Mouse (Mus musculus) ES-Bruce4 (cell line): ENCODE results near the gene Hist2h2bb. TPM values are rescaled to one million over a fixed set of nuclear protein-coding genes. Genes with fewer than 3 reads are reported as not detected.

Source experiments
- H3K27ac ChIP-seq: 2 replicates; pipeline ENCODE4 v1.5.1; 2012; ENCODE audit warnings: low read length, inconsistent platforms; ENCODE audit not compliant: insufficient read depth
- H3K27me3 ChIP-seq: 2 replicates; pipeline ENCODE4 v1.6.1; 2012; ENCODE audit warnings: mild to moderate bottlenecking, low read length, inconsistent platforms; ENCODE audit not compliant: control insufficient read depth, poor library complexity, insufficient read depth, severe bottlenecking
- H3K36me3 ChIP-seq: 2 replicates; pipeline ENCODE4 v1.6.1; 2012; ENCODE audit warnings: inconsistent platforms, mild to moderate bottlenecking, low read length, moderate library complexity; ENCODE audit not compliant: control insufficient read depth, poor library complexity, insufficient read depth, severe bottlenecking
- H3K4me1 ChIP-seq: one replicate; pipeline ENCODE4 v1.8.1; 2011; ENCODE audit warnings: low read length; ENCODE audit not compliant: control insufficient read depth, insufficient read depth
- H3K4me3 ChIP-seq: 2 replicates; pipeline ENCODE4 v1.5.1; 2011; ENCODE audit warnings: low read depth, mild to moderate bottlenecking, low read length
- H3K9ac ChIP-seq: 2 replicates; pipeline ENCODE4 v1.6.1; 2012; ENCODE audit warnings: low read depth, mild to moderate bottlenecking, inconsistent platforms; ENCODE audit not compliant: poor library complexity, severe bottlenecking
- H3K9me3 ChIP-seq: replicated peaks from 2 replicates; pipeline ENCODE4 v1.6.1; 2012; ENCODE audit warnings: mild to moderate bottlenecking, low read length, inconsistent platforms; ENCODE audit not compliant: control insufficient read depth, poor library complexity, insufficient read depth, severe bottlenecking
- CTCF ChIP-seq: IDR thresholded peaks from one replicate; pipeline ENCODE4 v1.8.1; 2011; ENCODE audit warnings: low read depth, low read length
- EP300 ChIP-seq: IDR thresholded peaks from 2 replicates; pipeline ENCODE4 v1.6.1; 2011; ENCODE audit warnings: low read depth, low read length; ENCODE audit not compliant: insufficient read depth
- POLR2A ChIP-seq: IDR thresholded peaks from one replicate; pipeline ENCODE4 v1.8.1; 2011; ENCODE audit warnings: low read length; ENCODE audit not compliant: insufficient read depth
- polyA plus RNA-seq: library from polyadenylated mRNA; stranded (reverse); fragments of >200 nt; gene quantifications from 2 replicates; pipeline ENCODE4 v1.2.4, GENCODE M21; 2011; ENCODE audit warnings: low read depth; ENCODE audit not compliant: missing spikeins, insufficient read depth, insufficient read length

The Hist2h2bb gene
- polyA plus RNA-seq, 1 experiment = 33.9 TPM

GRCm38 (mm10) chr3:96225421-96225820 is 44.1 kb upstream of the Hist2h2bb start:
- Histone ChIP-seq H3K27ac (no peak overlapping the region), H3K9ac (no peak overlapping the region), H3K4me1 (no peaks in the 10 kb centered on the region), H3K4me3 (no peak overlapping the region), H3K36me3 (no peaks in the 10 kb centered on the region), H3K9me3 (no peaks in the 10 kb centered on the region), H3K27me3 (no peaks in the 10 kb centered on the region)
- TF ChIP-seq CTCF = no peak
- TF ChIP-seq EP300 = no peak
- TF ChIP-seq POLR2A = no peak

- Histone ChIP-seq H3K4me1 (no peaks in the 10 kb centered on the region), H3K27ac (no peak overlapping the region), H3K9me3 (no peaks in the 10 kb centered on the region), H3K9ac (no peak overlapping the region), H3K36me3 (no peaks in the 10 kb centered on the region), H3K27me3 (no peaks in the 10 kb centered on the region), H3K4me3 (no peak overlapping the region)
- TF ChIP-seq CTCF (no peak), POLR2A (no peak), EP300 (no peak)
These were observed 42.6 kb upstream of the Hist2h2bb start for GRCm38 (mm10) chr3:96226695-96227648.

- Histone ChIP-seq H3K27me3 (no peaks in the 10 kb centered on the region), H3K27ac (no peak overlapping the region), H3K9me3 (no peaks in the 10 kb centered on the region), H3K4me1 (no peaks in the 10 kb centered on the region), H3K4me3 (no peak overlapping the region), H3K9ac (no peak overlapping the region), H3K36me3 (no peaks in the 10 kb centered on the region)
- TF ChIP-seq POLR2A = no peak
- TF ChIP-seq EP300 = no peak
- no peak for TF ChIP-seq CTCF
These were observed 40.7 kb upstream of the Hist2h2bb start for GRCm38 (mm10) chr3:96228828-96229227.

DNA sequence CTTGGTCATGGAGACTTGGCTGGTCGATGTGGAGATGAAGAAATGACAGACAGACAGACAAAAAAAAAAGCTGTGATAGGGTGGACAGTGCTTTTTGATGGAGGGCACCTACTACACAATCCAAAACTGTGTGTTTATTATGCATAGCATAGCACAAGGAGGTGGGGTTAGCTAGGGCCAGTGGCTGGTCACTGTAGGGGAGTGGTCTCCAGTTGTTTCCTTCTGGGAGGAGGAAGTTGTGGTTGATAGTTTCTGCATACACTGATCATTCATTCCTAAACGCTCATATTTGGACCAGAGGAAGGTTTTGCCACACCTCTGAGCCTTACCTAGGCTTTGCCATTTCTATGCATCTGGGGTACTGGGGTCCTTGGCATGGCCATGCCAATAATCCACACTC is 39.1 kb upstream of the Hist2h2bb start:
- Histone ChIP-seq H3K4me3 (no peak overlapping the region), H3K4me1 (no peaks in the 10 kb centered on the region), H3K9me3 (no peaks in the 10 kb centered on the region), H3K27me3 (no peaks in the 10 kb centered on the region), H3K9ac (no peak overlapping the region), H3K36me3 (no peaks in the 10 kb centered on the region), H3K27ac (no peak overlapping the region)
- TF ChIP-seq CTCF = no peak
- no peak for TF ChIP-seq EP300
- TF ChIP-seq POLR2A = no peak

DNA sequence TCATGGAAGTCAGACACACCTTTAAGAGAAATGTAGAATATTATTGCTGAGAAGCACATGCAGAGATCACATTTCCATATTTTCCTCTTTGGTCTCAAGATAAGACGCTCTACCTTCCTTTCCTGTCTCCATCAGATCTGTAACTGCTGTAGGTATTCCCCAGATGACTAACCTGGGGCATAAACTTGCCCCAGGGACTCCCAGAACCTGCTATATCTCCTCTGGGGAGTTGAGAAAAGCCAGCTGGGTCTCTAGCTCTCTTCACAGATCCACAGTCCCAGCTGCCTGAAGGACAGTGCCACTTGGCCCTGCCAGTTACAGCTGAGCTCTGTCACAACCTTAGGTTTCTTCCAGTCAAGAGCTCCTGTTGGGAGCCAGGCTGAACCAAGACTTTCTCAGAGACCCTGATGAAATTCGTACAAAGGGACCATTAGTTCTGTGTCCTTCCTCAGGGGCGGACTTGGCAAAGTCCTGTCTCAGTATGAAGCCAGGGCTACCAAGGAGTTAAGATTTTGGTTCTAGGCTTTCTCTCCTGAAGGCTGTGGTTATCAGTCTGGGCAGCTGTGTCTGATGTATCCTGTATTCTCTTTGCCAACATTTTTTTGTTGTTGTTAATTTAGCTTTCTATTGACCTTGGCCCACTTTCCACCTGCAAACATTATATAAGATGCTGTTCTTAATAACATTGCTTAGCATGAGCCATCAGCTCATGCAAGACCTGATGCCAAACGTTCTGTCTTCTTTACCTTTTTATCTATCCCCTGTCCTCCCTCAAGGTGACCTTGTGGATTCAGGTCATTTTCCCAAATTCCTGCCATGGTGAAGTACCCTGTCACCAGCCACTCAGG is 38.4 kb upstream of the Hist2h2bb start:
- H3K4me3 ChIP-seq = no peak overlapping the region
- H3K27ac ChIP-seq = no peak overlapping the region
- TF ChIP-seq EP300 = no peak
- TF ChIP-seq POLR2A = no peak
- no peak for TF ChIP-seq CTCF
- H3K36me3 ChIP-seq = no peaks in the 10 kb centered on the region
- no peaks in the 10 kb centered on the region for H3K27me3 ChIP-seq
- H3K9me3 ChIP-seq = no peaks in the 10 kb centered on the region
- no peak overlapping the region for H3K9ac ChIP-seq
- H3K4me1 ChIP-seq = no peaks in the 10 kb centered on the region

DNA sequence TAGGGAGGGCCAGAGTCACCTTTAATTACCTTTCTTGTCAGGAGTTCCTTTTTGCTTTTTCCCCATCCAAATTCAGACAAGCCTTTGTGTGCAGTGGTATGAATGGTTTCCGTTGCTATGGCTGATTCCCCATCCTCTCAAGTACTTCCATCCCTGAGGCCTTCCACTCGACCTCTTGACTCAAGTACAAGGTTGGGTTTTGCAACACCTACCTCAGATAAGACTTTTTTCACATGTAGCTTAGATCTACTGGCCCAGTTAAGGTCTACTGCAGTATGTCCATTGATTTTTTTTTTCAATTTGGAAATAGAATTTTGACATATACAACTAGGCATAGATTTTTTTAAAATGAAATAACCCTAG is 37.8 kb upstream of the Hist2h2bb start:
- 0 out of 2 replicates have a peak, but pooled peaks cover 2% of the 10 kb centered on the region for H3K36me3 ChIP-seq
- H3K27ac ChIP-seq = no peak overlapping the region
- H3K9me3 ChIP-seq = no peaks in the 10 kb centered on the region
- H3K4me3 ChIP-seq = no peak overlapping the region
- H3K4me1 ChIP-seq = no peaks in the 10 kb centered on the region
- no peak overlapping the region for H3K9ac ChIP-seq
- H3K27me3 ChIP-seq = no peaks in the 10 kb centered on the region
- TF ChIP-seq POLR2A (no peak), CTCF (no peak), EP300 (no peak)
